Mouse (Mus musculus) E14TG2a.4 (cell line): Measurements from ENCODE around the gene 4933411K16Rik.

ENCODE experiments used
- CTCF ChIP-seq: conservative IDR thresholded peaks from 2 replicates; pipeline ENCODE4 v1.5.1; 2014; ENCODE audit warnings: low read length
- POU5F1 ChIP-seq: IDR thresholded peaks from 2 replicates; pipeline ENCODE4 v1.6.1; 2014; ENCODE audit warnings: low read length, borderline replicate concordance

GRCm38 (mm10) chr19:42089748-42090595 lies 37.9 kb downstream of the 4933411K16Rik start, which contains the start of gene Pi4k2a:
- TF ChIP-seq POU5F1 (no peak), CTCF (no peak)
